Mouse (Mus musculus) forebrain, embryonic 12.5 days (tissue): ENCODE measurements around the gene Mfsd8. TPM values are rescaled to one million over a fixed set of nuclear protein-coding genes. Genes with fewer than 3 reads are reported as not detected.

ENCODE experiments used
- ATAC-seq: fragments of 200-750 bp; cut with Nextera tagmentation; 2 replicates; pipeline ENCODE4 v1.8.0; 2017; ENCODE audit warnings: moderate TSS enrichment; ENCODE audit not compliant: low FRiP score
- H3K27ac ChIP-seq: fragments of 300-500 bp; sonication (generic); 2 replicates; pipeline ENCODE4 v1.5.1; 2016; ENCODE audit warnings: mild to moderate bottlenecking
- H3K27me3 ChIP-seq: fragments of 300-500 bp; sonication (generic); 2 replicates; pipeline ENCODE4 v1.6.1; 2016; ENCODE audit warnings: mild to moderate bottlenecking
- H3K36me3 ChIP-seq: fragments of 300-500 bp; sonication (generic); replicated peaks from 2 replicates; pipeline ENCODE4 v1.6.1; 2016; ENCODE audit warnings: mild to moderate bottlenecking
- H3K4me1 ChIP-seq: fragments of 300-500 bp; sonication (generic); 2 replicates; pipeline ENCODE4 v1.6.1; 2016
- H3K4me2 ChIP-seq: fragments of 300-500 bp; sonication (generic); 2 replicates; pipeline ENCODE4 v1.6.1; 2016; ENCODE audit warnings: mild to moderate bottlenecking, moderate library complexity
- H3K4me3 ChIP-seq: fragments of 300-500 bp; sonication (generic); replicated peaks from 2 replicates; pipeline ENCODE4 v1.5.1; 2016; ENCODE audit warnings: mild to moderate bottlenecking
- H3K9ac ChIP-seq: fragments of 300-500 bp; sonication (generic); 2 replicates; pipeline ENCODE4 v1.6.1; 2016; ENCODE audit warnings: mild to moderate bottlenecking
- H3K9me3 ChIP-seq: fragments of 300-500 bp; sonication (generic); 2 replicates; pipeline ENCODE4 v1.6.1; 2016
- WGBS: fragments of 180-500 bp; shearing (Covaris S2); methylation state at CpG from one replicate; pipeline ENCODE4 v1.1.7; 2016; 5-methylcytosine and 5-hydroxymethylcytosine counted together
- polyA plus RNA-seq: library from polyadenylated mRNA; unstranded; fragments of >200 nt; fragmentation: Nextera tagmentation; extraction: Ambion mirVana; gene quantifications from 2 replicates; pipeline ENCODE4 v1.2.1, GENCODE M21; 2016

The Mfsd8 gene
- polyA plus RNA-seq, 1 experiment from 2014 or later: 10.5 TPM

GRCm38 (mm10) chr3:40799530-40800372 lies 46.9 kb downstream of the Mfsd8 start, which contains the start of gene Plk4:
Gene Plk4 (plus strand): TSS chr3:40800019.
- Histone ChIP-seq H3K4me1 (peaks cover 14% of the 10 kb centered on the region), H3K27ac (peak within 1 kb of the TSS; percentile 76), H3K4me3 (peak within 1 kb of the TSS; percentile 93), H3K36me3 (peaks cover 16% of the 10 kb centered on the region; the same call in 1 of the 2 replicates), H3K27me3 (no peaks in the 10 kb centered on the region), H3K9me3 (no peaks in the 10 kb centered on the region), H3K9ac (peak within 1 kb of the TSS; percentile 90), H3K4me2 (peak within 1 kb of the TSS; percentile 87)
- peak; percentile 96 for ATAC-seq
- 2% methylated on average over 66 of the region's 66 CpGs for WGBS

GRCm38 (mm10) chr3:40798500-40798899 lies 48.2 kb downstream of the Mfsd8 start:
- Histone ChIP-seq H3K27me3 (no peaks in the 10 kb centered on the region), H3K9me3 (no peaks in the 10 kb centered on the region), H3K36me3 (peaks cover 10% of the 10 kb centered on the region; the same call in 1 of the 2 replicates), H3K27ac (no peak overlapping the region), H3K9ac (no peak overlapping the region), H3K4me1 (peaks cover 14% of the 10 kb centered on the region), H3K4me2 (no peak overlapping the region), H3K4me3 (no peak overlapping the region)
- ATAC-seq: no peak
- 35% methylated on average over 7 of the region's 7 CpGs for WGBS

GRCm38 (mm10) chr3:40798054-40798453 lies 48.6 kb downstream of the Mfsd8 start:
- no peak overlapping the region for H3K4me3 ChIP-seq
- no peaks in the 10 kb centered on the region for H3K27me3 ChIP-seq
- WGBS: 82% methylated on average over 1 of the region's 1 CpGs
- no peaks in the 10 kb centered on the region for H3K9me3 ChIP-seq
- no peak overlapping the region for H3K4me2 ChIP-seq
- H3K4me1 ChIP-seq: peaks cover 14% of the 10 kb centered on the region
- H3K36me3 ChIP-seq: peaks cover 10% of the 10 kb centered on the region; the same call in 1 of the 2 replicates
- ATAC-seq: no peak
- no peak overlapping the region for H3K9ac ChIP-seq
- no peak overlapping the region for H3K27ac ChIP-seq

- Histone ChIP-seq H3K4me2 (no peak overlapping the region), H3K27ac (no peak overlapping the region), H3K9ac (no peak overlapping the region), H3K9me3 (no peaks in the 10 kb centered on the region), H3K27me3 (no peaks in the 10 kb centered on the region), H3K36me3 (peaks cover 9% of the 10 kb centered on the region), H3K4me1 (no peaks in the 10 kb centered on the region), H3K4me3 (no peak overlapping the region)
- 94% methylated on average over 2 of the region's 2 CpGs for WGBS
- ATAC-seq: no peak
Observed at GRCm38 (mm10) chr3:40793783-40794182, 52.9 kb downstream of the Mfsd8 start.

Other genes starting within 250 kb of the Mfsd8 start
- 0.17 TPM in 1 of 2 replicates, not detected in the other for gene Slc25a31, start 138.0 kb downstream of the Mfsd8 start, polyA plus RNA-seq
- gene Hspa4l, start 102.4 kb downstream of the Mfsd8 start, polyA plus RNA-seq: 58.6 and 64.7 TPM in 2 replicates
- gene Plk4, start 46.9 kb downstream of the Mfsd8 start, polyA plus RNA-seq: 65.9 and 69.2 TPM in 2 replicates
- gene Abhd18, start 84 bp upstream of the Mfsd8 start, polyA plus RNA-seq: 8.6 and 9.3 TPM in 2 replicates
- 0.13 and 0.19 TPM in 2 replicates for gene 1700034I23Rik, start 55.7 kb upstream of the Mfsd8 start, polyA plus RNA-seq
- gene Larp1b, start 102.9 kb upstream of the Mfsd8 start, polyA plus RNA-seq: 2.7 and 3.0 TPM in 2 replicates
- gene Pgrmc2, start 236.2 kb upstream of the Mfsd8 start, polyA plus RNA-seq: 36.9 and 37.0 TPM in 2 replicates